Mouse (Mus musculus): ENCODE data around the gene Mdm4.

- TF ChIP-seq CTCF (IDR thresholded peaks at IDR 0.05; ENCODE audit: control insufficient read depth, insufficient read depth, insufficient read length) (no peak), USF1 (IDR thresholded peaks at IDR 0.05; ENCODE audit: low read depth) (no peak)
Observed at GRCm38 (mm10) chr1:133063164-133063563, 32.8 kb upstream of the Mdm4 start.

Data from C2C12 (cell line).